Mouse (Mus musculus): ENCODE results near the gene Plekhg5. TPM values are rescaled to one million over a fixed set of nuclear protein-coding genes. Genes with fewer than 3 reads are reported as not detected.

The Plekhg5 gene
- total and polyA plus RNA-seq, 2 experiments from 2014 or later, result 10.6 to 18.0 TPM

GRCm38 (mm10) chr4:152070494-152071396 lies 1.6 kb upstream of the Plekhg5 start:
- WGBS, result 72% methylated on average over 11 of the region's 11 CpGs
- H3K9ac ChIP-seq (replicated peaks; ENCODE audit: low read depth, low read length), result no peak overlapping the region
- no peak overlapping the region for H3K4me3 ChIP-seq (ENCODE audit: low read depth, low read length)
- peaks cover 12% of the 10 kb centered on the region for H3K4me1 ChIP-seq (ENCODE audit: control insufficient read depth, insufficient read depth)
- H3K36me3 ChIP-seq (replicated peaks; ENCODE audit: control insufficient read depth, insufficient read depth, low read length), result no peaks in the 10 kb centered on the region
- ATAC-seq (ENCODE audit: insufficient read depth, low read depth) (no peak), DNase-seq (ENCODE audit: low spot score) (no peak)
- no peak overlapping the region for H3K4me2 ChIP-seq (ENCODE audit: low read depth, low read length)
- H3K27me3 ChIP-seq (ENCODE audit: control insufficient read depth, insufficient read depth, low read length), result no peaks in the 10 kb centered on the region
- TF ChIP-seq CTCF (IDR thresholded peaks at IDR 0.05; ENCODE audit: low read depth), result no peak
- no peak for TF ChIP-seq EP300 (IDR thresholded peaks at IDR 0.05; ENCODE audit: low read depth)
- no peaks in the 10 kb centered on the region for H3K9me3 ChIP-seq (replicated peaks; ENCODE audit: control insufficient read depth, low read length)
- no peak overlapping the region for H3K27ac ChIP-seq (ENCODE audit: low read depth)

- Histone ChIP-seq H3K4me2 (ENCODE audit: low read depth, low read length) (no peak overlapping the region), H3K36me3 (replicated peaks; ENCODE audit: control insufficient read depth, insufficient read depth, low read length) (no peaks in the 10 kb centered on the region), H3K4me1 (ENCODE audit: control insufficient read depth, insufficient read depth) (peaks cover 12% of the 10 kb centered on the region), H3K27ac (ENCODE audit: low read depth) (no peak overlapping the region), H3K9ac (replicated peaks; ENCODE audit: low read depth, low read length) (no peak overlapping the region), H3K9me3 (replicated peaks; ENCODE audit: control insufficient read depth, low read length) (no peaks in the 10 kb centered on the region), H3K4me3 (ENCODE audit: low read depth, low read length) (no peak overlapping the region), H3K27me3 (ENCODE audit: control insufficient read depth, insufficient read depth, low read length) (no peaks in the 10 kb centered on the region)
- no peak for ATAC-seq (ENCODE audit: insufficient read depth, low read depth)
- TF ChIP-seq CTCF (IDR thresholded peaks at IDR 0.05; ENCODE audit: low read depth) (no peak), EP300 (IDR thresholded peaks at IDR 0.05; ENCODE audit: low read depth) (no peak)
- 50% methylated on average over 10 of the region's 10 CpGs for WGBS
- no peak for DNase-seq (ENCODE audit: low spot score)
Measured at GRCm38 (mm10) chr4:152072655-152073054, 357 bp downstream of the Plekhg5 start.

GRCm38 (mm10) chr4:152073715-152074114 lies 1.4 kb downstream of the Plekhg5 start:
- 77% methylated on average over 6 of the region's 6 CpGs for WGBS
- Histone ChIP-seq H3K4me1 (ENCODE audit: control insufficient read depth, insufficient read depth) (peaks cover 12% of the 10 kb centered on the region), H3K9ac (replicated peaks; ENCODE audit: low read depth, low read length) (no peak overlapping the region), H3K27ac (ENCODE audit: low read depth) (no peak overlapping the region), H3K4me3 (ENCODE audit: low read depth, low read length) (no peak overlapping the region), H3K36me3 (replicated peaks; ENCODE audit: control insufficient read depth, insufficient read depth, low read length) (no peaks in the 10 kb centered on the region), H3K4me2 (ENCODE audit: low read depth, low read length) (no peak overlapping the region), H3K27me3 (ENCODE audit: control insufficient read depth, insufficient read depth, low read length) (no peaks in the 10 kb centered on the region), H3K9me3 (replicated peaks; ENCODE audit: control insufficient read depth, low read length) (no peaks in the 10 kb centered on the region)
- DNase-seq (ENCODE audit: low spot score) (no peak), ATAC-seq (ENCODE audit: insufficient read depth, low read depth) (no peak)
- TF ChIP-seq CTCF (IDR thresholded peaks at IDR 0.05; ENCODE audit: low read depth), result no peak
- no peak for TF ChIP-seq EP300 (IDR thresholded peaks at IDR 0.05; ENCODE audit: low read depth)

GRCm38 (mm10) chr4:152074548-152074947 lies 2.2 kb downstream of the Plekhg5 start:
- Histone ChIP-seq H3K4me2 (ENCODE audit: low read depth, low read length) (no peak overlapping the region), H3K4me3 (ENCODE audit: low read depth, low read length) (no peak overlapping the region), H3K27ac (ENCODE audit: low read depth) (no peak overlapping the region), H3K36me3 (replicated peaks; ENCODE audit: control insufficient read depth, insufficient read depth, low read length) (no peaks in the 10 kb centered on the region), H3K4me1 (ENCODE audit: control insufficient read depth, insufficient read depth) (peaks cover 12% of the 10 kb centered on the region), H3K9ac (replicated peaks; ENCODE audit: low read depth, low read length) (no peak overlapping the region), H3K9me3 (replicated peaks; ENCODE audit: control insufficient read depth, low read length) (no peaks in the 10 kb centered on the region), H3K27me3 (ENCODE audit: control insufficient read depth, insufficient read depth, low read length) (no peaks in the 10 kb centered on the region)
- ATAC-seq (ENCODE audit: insufficient read depth, low read depth) (no peak), DNase-seq (ENCODE audit: low spot score) (no peak)
- no peak for TF ChIP-seq EP300 (IDR thresholded peaks at IDR 0.05; ENCODE audit: low read depth)
- WGBS, result 77% methylated on average over 9 of the region's 9 CpGs

DNA sequence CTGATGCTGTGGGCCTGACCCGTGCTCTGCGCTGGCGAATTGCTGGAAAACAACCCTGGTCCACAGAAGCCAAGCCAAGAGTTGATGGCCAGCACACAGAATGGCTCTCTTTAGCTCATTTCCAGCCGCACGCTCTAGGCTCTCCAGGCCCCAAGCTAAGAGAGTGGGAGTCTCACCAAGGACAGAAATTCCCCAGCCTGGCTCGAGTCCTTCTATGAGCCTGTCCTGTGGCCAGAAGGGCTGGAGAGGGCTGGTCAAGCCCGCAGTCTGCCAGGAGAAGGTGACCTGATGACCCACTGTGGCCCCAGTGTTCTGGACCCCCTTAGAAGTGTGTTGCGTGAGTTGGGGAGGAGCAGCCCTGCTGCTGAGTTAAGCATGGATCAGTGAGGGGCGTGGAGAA lies 4.9 kb downstream of the Plekhg5 start:
- no peak for DNase-seq (ENCODE audit: low spot score)
- WGBS, result 80% methylated on average over 9 of the region's 9 CpGs
- H3K27ac ChIP-seq (ENCODE audit: low read depth), result no peak overlapping the region
- ATAC-seq (ENCODE audit: insufficient read depth, low read depth), result no peak
- TF ChIP-seq CTCF (IDR thresholded peaks at IDR 0.05; ENCODE audit: low read depth), result no peak
- TF ChIP-seq EP300 (IDR thresholded peaks at IDR 0.05; ENCODE audit: low read depth), result no peak
- H3K4me1 ChIP-seq (ENCODE audit: control insufficient read depth, insufficient read depth), result peaks cover 7% of the 10 kb centered on the region
- no peak overlapping the region for H3K9ac ChIP-seq (replicated peaks; ENCODE audit: low read depth, low read length)
- H3K9me3 ChIP-seq (replicated peaks; ENCODE audit: control insufficient read depth, low read length), result no peaks in the 10 kb centered on the region
- no peak overlapping the region for H3K4me3 ChIP-seq (ENCODE audit: low read depth, low read length)
- H3K4me2 ChIP-seq (ENCODE audit: low read depth, low read length), result no peak overlapping the region
- H3K36me3 ChIP-seq (replicated peaks; ENCODE audit: control insufficient read depth, insufficient read depth, low read length), result no peaks in the 10 kb centered on the region
- no peaks in the 10 kb centered on the region for H3K27me3 ChIP-seq (ENCODE audit: control insufficient read depth, insufficient read depth, low read length)

All from heart, postnatal 0 days (tissue).